Mouse (Mus musculus): ENCODE measurements around the gene Cela2a.

DNA sequence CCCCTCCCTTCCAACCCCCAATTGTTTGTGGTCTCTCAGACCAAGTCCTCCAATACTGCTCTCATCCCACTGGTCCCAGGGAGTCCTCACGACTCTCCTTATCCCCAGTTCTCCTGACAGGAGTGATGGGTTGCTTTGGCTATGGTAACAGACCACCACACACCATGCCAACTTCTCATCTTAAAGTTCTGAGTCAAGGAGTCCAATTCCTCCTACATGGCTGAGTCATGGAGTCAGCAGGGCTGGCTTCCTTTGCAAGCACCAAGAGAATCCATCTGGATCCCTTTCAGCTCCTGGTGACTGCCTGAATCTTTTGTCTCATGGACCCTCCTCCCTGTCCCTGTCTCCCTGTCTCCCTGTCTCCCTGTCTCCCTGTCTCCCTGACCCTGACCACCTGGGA lies 8.0 kb upstream of the Cela2a start:
- TF ChIP-seq POLR2A (IDR thresholded peaks at IDR 0.05; ENCODE audit: insufficient read depth, low read depth, low read length) (no peak), EP300 (IDR thresholded peaks at IDR 0.05; ENCODE audit: insufficient read depth, low read depth, low read length) (no peak), CTCF (IDR thresholded peaks at IDR 0.05) (no peak)
